Mouse (Mus musculus) heart, postnatal 0 days (tissue): Measurements from ENCODE around the gene Plxdc1.

ENCODE experiments used
- CTCF ChIP-seq: IDR thresholded peaks from 2 replicates; pipeline ENCODE4 v1.5.1; 2016; ENCODE audit warnings: antibody characterized with exemption, control low read depth, low read depth
- EP300 ChIP-seq: IDR thresholded peaks from 2 replicates; pipeline ENCODE4 v1.6.1; 2016; ENCODE audit warnings: antibody characterized with exemption, low read depth

GRCm38 (mm10) chr11:98022555-98023371 is 36.5 kb upstream of the Plxdc1 start, which contains the start of gene Cacnb1:
- TF ChIP-seq CTCF (no peak), EP300 (no peak)
